Mouse (Mus musculus) liver, embryonic 14.5 days (tissue): ENCODE data around the gene Nfe2l2. TPM values are rescaled to one million over a fixed set of nuclear protein-coding genes. Genes with fewer than 3 reads are reported as not detected.

Experiments used
- ATAC-seq: fragments of 200-750 bp; cut with Nextera tagmentation; 2 replicates; pipeline ENCODE4 v1.8.0; 2017; ENCODE audit warnings: moderate number of reproducible peaks, mild to moderate bottlenecking, moderate library complexity; ENCODE audit not compliant: insufficient read depth
- DNase-seq, 3 experiments: peaks; one replicate each; pipeline ENCODE4 v3.0.0-alpha.2; 2012 to 2013; ENCODE audit warnings: low read depth in 3 of 3, low spot score in 3 of 3
- H3K27ac ChIP-seq: fragments of 300-500 bp; sonication (generic); 2 replicates; pipeline ENCODE4 v1.5.1; 2014; ENCODE audit warnings: moderate library complexity, mild to moderate bottlenecking, control low read depth, inconsistent platforms
- H3K27me3 ChIP-seq: fragments of 300-500 bp; sonication (generic); 2 replicates; pipeline ENCODE4 v1.6.1; 2014; ENCODE audit warnings: mild to moderate bottlenecking, low read length, moderate library complexity; ENCODE audit not compliant: control insufficient read depth, insufficient read depth
- H3K36me3 ChIP-seq: fragments of 300-500 bp; sonication (generic); replicated peaks from 2 replicates; pipeline ENCODE4 v1.6.1; 2014; ENCODE audit warnings: low read depth; ENCODE audit not compliant: control insufficient read depth, insufficient read depth
- H3K4me1 ChIP-seq, 2 experiments: fragments of 200-500 bp in 1 of 2; fragments of 300-500 bp in 1 of 2; sonication (generic) in 1 of 2; replicated peaks; 2 replicates each; pipeline ENCODE4 v1.6.1; 2012 to 2014; ENCODE audit warnings: antibody characterized with exemption in 1 of 2, inconsistent platforms in 1 of 2, low read length in 1 of 2; ENCODE audit not compliant: control insufficient read depth in 2 of 2, insufficient read depth in 2 of 2
- H3K4me2 ChIP-seq: fragments of 300-500 bp; sonication (generic); 2 replicates; pipeline ENCODE4 v1.6.1; 2014; ENCODE audit warnings: low read depth, mild to moderate bottlenecking, control low read depth, moderate library complexity
- H3K4me3 ChIP-seq, 2 experiments: fragments of 200-500 bp in 1 of 2; fragments of 300-500 bp in 1 of 2; sonication (generic) in 1 of 2; 2 replicates each; pipeline ENCODE4 v1.5.1; 2012 to 2014; ENCODE audit warnings: low read depth in 2 of 2, low read length in 2 of 2, mild to moderate bottlenecking in 2 of 2, control low read depth in 1 of 2, inconsistent platforms in 1 of 2, moderate library complexity in 1 of 2; ENCODE audit not compliant: insufficient read depth in 1 of 2
- H3K9ac ChIP-seq: fragments of 300-500 bp; sonication (generic); replicated peaks from 2 replicates; pipeline ENCODE4 v1.6.1; 2014; ENCODE audit warnings: mild to moderate bottlenecking, control low read depth, moderate library complexity
- H3K9me3 ChIP-seq: fragments of 300-500 bp; sonication (generic); 2 replicates; pipeline ENCODE4 v1.6.1; 2016; ENCODE audit warnings: low read length, mixed read lengths; ENCODE audit not compliant: control insufficient read depth
- CTCF ChIP-seq: IDR thresholded peaks from 2 replicates; pipeline ENCODE4 v1.5.1; 2016; ENCODE audit warnings: antibody characterized with exemption, low read depth, control low read depth
- EP300 ChIP-seq: IDR thresholded peaks from 2 replicates; pipeline ENCODE4 v1.6.1; 2016; ENCODE audit warnings: antibody characterized with exemption, low read depth
- WGBS: fragments of 180-500 bp; shearing (Covaris S2); extraction: QIAGEN DNeasy Blood & Tissue Kit; methylation state at CpG from one replicate; pipeline ENCODE4 v1.1.7; 2014; ENCODE audit not compliant: insufficient replicate concordance; 5-methylcytosine and 5-hydroxymethylcytosine counted together
- polyA plus RNA-seq, 2 experiments: library from polyadenylated mRNA; depleted of rRNA in 1 of 2; stranded (reverse) in 1 of 2; unstranded in 1 of 2; fragments of >200 nt; fragmentation: Nextera tagmentation in 1 of 2; extraction: Ambion mirVana in 1 of 2; gene quantifications; 2 replicates each; pipeline versions ENCODE4 v1.2.1 to v1.2.3; 2012 to 2014

Gene Nfe2l2
- polyA plus RNA-seq, 2 experiments = 30.4 to 40.0 TPM

DNA sequence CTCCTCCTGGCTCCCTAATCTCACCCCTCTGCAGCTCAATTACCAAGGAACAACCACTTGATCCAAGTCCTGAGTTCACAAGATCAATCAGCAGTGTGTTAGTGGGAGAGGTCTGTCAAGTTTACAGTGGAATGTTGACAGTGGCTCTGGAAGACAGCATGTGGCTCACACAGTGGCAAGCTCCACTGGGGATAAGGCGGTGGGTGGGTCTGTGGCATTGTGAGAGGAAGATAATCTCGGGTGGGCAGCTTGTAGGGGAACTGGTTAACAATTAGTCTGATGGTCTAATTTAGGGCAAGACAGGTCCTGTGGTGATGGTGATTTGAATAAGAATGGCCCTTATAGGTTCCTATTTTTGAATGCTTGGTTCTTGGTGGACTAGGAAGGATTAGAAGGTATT lies 27.5 kb upstream of the Nfe2l2 start:
- Histone ChIP-seq H3K9ac (no peak overlapping the region), H3K4me1 (peaks cover 0 to 10% of the 10 kb centered on the region in 2 experiments; a peak in 2 of 4 replicates), H3K27ac (no peak overlapping the region), H3K27me3 (no peaks in the 10 kb centered on the region), H3K36me3 (no peaks in the 10 kb centered on the region), H3K9me3 (no peaks in the 10 kb centered on the region), H3K4me2 (no peak overlapping the region), H3K4me3 (no peak overlapping the region)
- ATAC-seq = no peak
- TF ChIP-seq EP300 (no peak), CTCF (no peak)
- 29% methylated on average over 2 of the region's 2 CpGs for WGBS
- DNase-seq = no peak

DNA sequence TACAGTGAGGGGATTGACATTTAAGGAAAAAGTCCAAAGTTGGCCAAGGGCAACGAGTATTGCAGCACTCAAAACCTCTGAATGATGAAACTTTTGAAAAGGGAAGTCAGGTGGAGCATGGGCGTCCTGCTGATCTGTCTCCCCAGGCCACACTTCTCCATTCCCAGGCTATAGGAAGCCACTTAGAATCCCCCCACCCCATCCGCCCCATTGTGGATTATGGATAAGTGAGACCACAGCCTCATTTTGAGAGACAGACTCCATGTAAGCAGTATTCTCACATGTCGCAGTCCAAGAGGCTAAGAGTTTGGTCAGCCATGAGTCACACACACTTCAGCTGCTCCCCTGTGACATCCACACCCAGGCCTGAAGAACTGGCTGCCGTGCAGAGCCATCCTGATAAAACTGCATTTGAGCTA lies 26.8 kb upstream of the Nfe2l2 start:
- Histone ChIP-seq H3K36me3 (no peaks in the 10 kb centered on the region), H3K27ac (no peak overlapping the region), H3K4me2 (no peak overlapping the region), H3K9me3 (no peaks in the 10 kb centered on the region), H3K27me3 (no peaks in the 10 kb centered on the region), H3K4me1 (peaks cover 0 to 9% of the 10 kb centered on the region in 2 experiments; a peak in 2 of 4 replicates), H3K4me3 (no peak overlapping the region), H3K9ac (no peak overlapping the region)
- no peak for TF ChIP-seq EP300
- no peak for TF ChIP-seq CTCF
- ATAC-seq (no peak; the same call in 1 of the 2 replicates), DNase-seq (no peak)
- 36% methylated on average over 5 of the region's 5 CpGs for WGBS

DNA sequence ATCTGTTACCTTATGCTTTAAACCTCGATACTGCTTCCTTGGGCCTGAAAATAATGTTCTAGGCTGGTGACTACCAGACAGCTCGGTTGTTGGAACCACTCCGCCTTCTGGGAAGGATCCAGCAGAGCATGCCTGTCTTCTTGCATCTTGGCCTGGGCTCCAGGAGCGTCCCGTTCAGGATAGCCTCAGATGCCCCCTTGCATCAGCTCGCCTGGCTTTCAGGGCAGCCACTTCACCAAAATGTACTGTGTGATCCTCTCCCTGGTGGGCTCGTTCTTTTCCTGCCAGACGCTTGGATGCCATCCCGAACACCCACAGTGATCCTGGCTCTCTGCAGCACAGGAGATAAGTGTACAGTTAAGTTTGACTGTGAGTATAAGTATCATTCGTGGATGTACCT lies 25.6 kb upstream of the Nfe2l2 start:
- no peak overlapping the region for H3K9ac ChIP-seq
- no peak overlapping the region for H3K27ac ChIP-seq
- 69% methylated on average over 10 of the region's 10 CpGs for whole genome bisulfite sequencing
- no peaks in the 10 kb centered on the region for H3K27me3 ChIP-seq
- H3K4me2 ChIP-seq = no peak overlapping the region
- ATAC-seq (no peak), DNase-seq (no peak)
- H3K9me3 ChIP-seq = no peaks in the 10 kb centered on the region
- no peak overlapping the region for H3K4me3 ChIP-seq
- no peaks in the 10 kb centered on the region for H3K36me3 ChIP-seq
- H3K4me1 ChIP-seq = peaks cover 0 to 9% of the 10 kb centered on the region in 2 experiments; a peak in 2 of 4 replicates
- TF ChIP-seq CTCF (no peak), EP300 (no peak)

DNA sequence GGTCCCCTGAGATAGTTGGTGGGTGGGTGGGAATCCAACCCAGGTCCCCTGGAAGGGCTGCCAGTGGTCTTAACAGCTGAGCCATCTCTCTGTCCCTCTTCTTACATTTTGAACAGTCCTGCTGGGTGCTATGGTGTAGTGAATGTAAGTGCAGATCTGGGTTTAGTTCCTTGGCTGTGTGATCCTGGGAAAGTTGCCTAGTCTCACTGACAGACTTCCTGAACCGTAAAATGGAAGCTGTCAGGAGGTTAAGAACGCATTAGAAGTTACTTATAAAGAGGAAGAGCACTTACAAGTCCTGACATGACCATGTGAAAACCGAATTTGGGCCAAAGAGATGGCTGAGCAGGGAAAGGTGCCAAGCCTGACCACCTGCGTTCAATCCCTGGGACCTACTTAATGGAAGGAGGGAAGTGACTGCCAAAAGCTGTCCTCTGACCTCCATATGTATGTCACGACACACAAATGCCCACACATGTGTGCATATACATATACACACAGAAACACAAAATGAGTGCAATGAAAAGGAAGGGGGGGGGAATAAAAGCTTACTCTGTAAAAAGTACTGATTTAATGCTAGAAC lies 20.5 kb upstream of the Nfe2l2 start:
- no peak for DNase-seq
- TF ChIP-seq EP300 (no peak), CTCF (no peak)
- Histone ChIP-seq H3K27me3 (no peaks in the 10 kb centered on the region), H3K36me3 (no peaks in the 10 kb centered on the region), H3K27ac (no peak overlapping the region), H3K4me3 (no peak overlapping the region), H3K9ac (no peak overlapping the region), H3K4me1 (peaks cover 0 to 2% of the 10 kb centered on the region in 2 experiments; a peak in 2 of 4 replicates), H3K9me3 (no peaks in the 10 kb centered on the region), H3K4me2 (no peak overlapping the region)
- 56% methylated on average over 5 of the region's 5 CpGs for WGBS
- no peak for ATAC-seq

DNA sequence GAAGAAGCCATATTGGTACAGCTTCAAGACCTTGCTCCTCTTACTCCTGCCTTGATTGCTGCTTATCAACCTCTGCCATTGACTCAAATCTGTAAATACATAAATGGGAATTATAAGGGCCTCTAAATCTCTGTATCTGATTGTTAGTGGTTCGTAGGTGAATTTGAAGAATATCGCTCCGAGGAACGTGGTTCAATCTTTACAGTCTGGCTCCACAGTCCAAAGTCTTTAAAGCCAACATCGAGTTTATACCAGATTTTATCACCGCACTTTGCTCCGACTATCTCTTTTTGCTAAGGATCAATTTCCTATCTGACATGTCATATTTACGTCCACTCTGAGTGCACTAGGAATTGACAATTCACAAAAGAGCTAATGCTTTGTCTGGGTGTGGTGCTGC lies 19.0 kb upstream of the Nfe2l2 start:
- no peak for TF ChIP-seq CTCF
- no peak for TF ChIP-seq EP300
- Histone ChIP-seq H3K4me3 (no peak overlapping the region), H3K4me2 (no peak overlapping the region), H3K9me3 (no peaks in the 10 kb centered on the region), H3K9ac (no peak overlapping the region), H3K4me1 (peaks cover 0 to 5% of the 10 kb centered on the region in 2 experiments; a peak in 2 of 4 replicates), H3K36me3 (no peaks in the 10 kb centered on the region), H3K27me3 (no peaks in the 10 kb centered on the region), H3K27ac (no peak overlapping the region)
- 73% methylated on average over 8 of the region's 8 CpGs for WGBS
- no peak for ATAC-seq
- no peak for DNase-seq
